Mouse (Mus musculus): Measurements from ENCODE around the gene Ptpn6. TPM values are rescaled to one million over a fixed set of nuclear protein-coding genes. Genes with fewer than 3 reads are reported as not detected.

Gene Ptpn6
- polyA plus RNA-seq, 1 experiment from 2014 or later = 50.3 TPM

DNA sequence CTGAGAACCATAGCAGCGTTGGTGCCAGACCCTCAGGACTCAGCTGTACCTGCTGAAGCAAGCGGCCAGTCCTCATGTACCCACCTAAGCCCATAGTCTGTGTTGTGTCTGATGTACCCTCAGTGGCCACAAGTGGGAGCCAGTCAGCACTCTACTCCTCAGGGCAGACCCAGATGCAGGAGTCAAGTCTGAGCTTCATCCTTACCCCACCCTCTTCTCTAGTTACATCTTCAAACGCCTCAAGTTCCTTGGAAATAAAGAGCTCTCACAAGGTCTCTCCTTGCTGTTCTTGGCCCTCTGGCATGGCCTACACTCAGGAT lies 35.8 kb downstream of the Ptpn6 start:
- no peaks in the 10 kb centered on the region for H3K9me3 ChIP-seq (ENCODE audit: control insufficient read depth, low read length)
- 49% methylated on average over 3 of the region's 3 CpGs for WGBS
- peak; percentile 69 for ATAC-seq (replicated peaks; ENCODE audit: low FRiP score)

GRCm38 (mm10) chr6:124702102-124702783 lies 36.3 kb downstream of the Ptpn6 start:
- Histone ChIP-seq H3K9me3 (ENCODE audit: control insufficient read depth, low read length) (no peaks in the 10 kb centered on the region), H3K4me2 (no peak overlapping the region), H3K9ac (ENCODE audit: low read depth, low read length) (no peak overlapping the region), H3K27ac (ENCODE audit: low read depth, low read length) (no peak overlapping the region), H3K4me1 (replicated peaks; ENCODE audit: control insufficient read depth, insufficient read depth, low read length) (no peaks in the 10 kb centered on the region), H3K27me3 (replicated peaks; ENCODE audit: control insufficient read depth, insufficient read depth, low read length) (no peaks in the 10 kb centered on the region), H3K4me3 (ENCODE audit: low read depth, low read length) (no peak overlapping the region), H3K36me3 (ENCODE audit: control insufficient read depth, insufficient read depth, low read length) (peaks cover 40% of the 10 kb centered on the region)
- DNase-seq (ENCODE audit: low spot score) = no peak
- WGBS = 87% methylated on average over 17 of the region's 17 CpGs
- ATAC-seq (replicated peaks; ENCODE audit: low FRiP score) = peak; percentile 13; the same call in 1 of the 2 replicates

More for the DNA sequence above, 35.8 kb downstream of the Ptpn6 start:
- H3K27ac ChIP-seq (ENCODE audit: low read depth, low read length) = no peak overlapping the region
- H3K27me3 ChIP-seq (replicated peaks; ENCODE audit: control insufficient read depth, insufficient read depth, low read length) = no peaks in the 10 kb centered on the region
- DNase-seq (ENCODE audit: low spot score) = no peak
- peaks cover 44% of the 10 kb centered on the region for H3K36me3 ChIP-seq (ENCODE audit: control insufficient read depth, insufficient read depth, low read length)
- H3K9ac ChIP-seq (ENCODE audit: low read depth, low read length) = no peak overlapping the region
- H3K4me1 ChIP-seq (replicated peaks; ENCODE audit: control insufficient read depth, insufficient read depth, low read length) = no peaks in the 10 kb centered on the region
- H3K4me2 ChIP-seq = no peak overlapping the region
- H3K4me3 ChIP-seq (ENCODE audit: low read depth, low read length) = no peak overlapping the region

DNA sequence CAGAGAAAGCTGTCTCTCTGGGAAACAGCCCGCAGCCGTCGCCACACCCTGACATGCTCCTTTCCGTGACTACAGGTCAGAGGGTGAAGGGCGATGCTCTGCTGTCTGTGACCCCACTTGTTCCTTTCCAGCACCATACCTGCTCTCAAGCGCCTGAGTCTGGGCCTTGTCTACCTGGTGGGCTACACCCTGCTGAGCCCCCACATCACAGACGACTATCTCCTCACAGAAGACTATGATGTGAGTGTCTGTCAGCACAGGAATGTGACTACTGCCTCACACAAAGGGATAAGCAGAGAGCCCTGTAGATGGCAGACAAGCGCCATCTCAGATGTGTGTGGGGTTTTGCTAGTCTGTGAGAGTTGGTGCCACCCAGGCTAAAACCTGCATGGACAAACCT lies 37.2 kb downstream of the Ptpn6 start:
- Histone ChIP-seq H3K4me2 (no peak overlapping the region), H3K9ac (ENCODE audit: low read depth, low read length) (no peak overlapping the region), H3K4me1 (replicated peaks; ENCODE audit: control insufficient read depth, insufficient read depth, low read length) (no peaks in the 10 kb centered on the region), H3K9me3 (ENCODE audit: control insufficient read depth, low read length) (no peaks in the 10 kb centered on the region), H3K27me3 (replicated peaks; ENCODE audit: control insufficient read depth, insufficient read depth, low read length) (no peaks in the 10 kb centered on the region), H3K4me3 (ENCODE audit: low read depth, low read length) (no peak overlapping the region), H3K27ac (ENCODE audit: low read depth, low read length) (no peak overlapping the region), H3K36me3 (ENCODE audit: control insufficient read depth, insufficient read depth, low read length) (peaks cover 39% of the 10 kb centered on the region)
- 88% methylated on average over 8 of the region's 8 CpGs for WGBS
- ATAC-seq (replicated peaks; ENCODE audit: low FRiP score) = 0 out of 2 replicates have a peak, but pooled peaks have one; percentile 13
- no peak for DNase-seq (ENCODE audit: low spot score)

DNA sequence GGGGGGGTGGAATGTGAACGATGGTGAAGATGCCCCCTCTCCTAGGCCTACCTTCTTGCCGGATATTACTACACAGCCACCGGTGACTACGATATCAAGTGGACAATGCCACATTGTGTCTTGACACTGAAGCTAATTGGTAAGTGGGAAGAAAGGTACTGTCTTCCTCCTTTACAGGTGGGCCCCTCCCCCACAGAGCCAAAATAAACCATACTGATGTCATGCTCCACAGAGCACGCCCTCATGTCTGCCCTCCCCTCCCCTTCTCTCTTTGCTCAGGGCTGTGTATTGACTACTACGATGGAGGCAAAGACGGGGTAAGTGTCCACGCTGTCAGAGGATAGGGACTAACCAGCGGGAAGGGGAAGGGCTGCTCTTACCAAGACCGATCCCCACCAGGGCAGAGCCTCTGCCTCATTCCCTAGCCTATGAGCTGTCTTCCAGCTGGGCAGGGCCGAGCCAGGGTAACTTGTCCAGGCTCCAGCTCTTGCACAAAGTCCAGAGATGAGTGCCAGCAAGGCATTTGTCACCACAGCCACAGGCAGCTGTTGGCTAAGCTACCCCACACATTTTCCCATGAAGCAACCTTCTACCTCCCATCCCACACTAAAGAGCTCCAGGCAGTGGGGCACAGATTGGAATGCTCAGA lies 38.4 kb downstream of the Ptpn6 start:
- ATAC-seq (replicated peaks; ENCODE audit: low FRiP score) (no peak), DNase-seq (ENCODE audit: low spot score) (no peak)
- H3K9me3 ChIP-seq (ENCODE audit: control insufficient read depth, low read length) = no peaks in the 10 kb centered on the region
- no peak overlapping the region for H3K4me3 ChIP-seq (ENCODE audit: low read depth, low read length)
- H3K4me1 ChIP-seq (replicated peaks; ENCODE audit: control insufficient read depth, insufficient read depth, low read length) = no peaks in the 10 kb centered on the region
- peaks cover 36% of the 10 kb centered on the region for H3K36me3 ChIP-seq (ENCODE audit: control insufficient read depth, insufficient read depth, low read length)
- no peaks in the 10 kb centered on the region for H3K27me3 ChIP-seq (replicated peaks; ENCODE audit: control insufficient read depth, insufficient read depth, low read length)
- 84% methylated on average over 11 of the region's 11 CpGs for WGBS
- no peak overlapping the region for H3K27ac ChIP-seq (ENCODE audit: low read depth, low read length)
- no peak overlapping the region for H3K4me2 ChIP-seq
- no peak overlapping the region for H3K9ac ChIP-seq (ENCODE audit: low read depth, low read length)

DNA sequence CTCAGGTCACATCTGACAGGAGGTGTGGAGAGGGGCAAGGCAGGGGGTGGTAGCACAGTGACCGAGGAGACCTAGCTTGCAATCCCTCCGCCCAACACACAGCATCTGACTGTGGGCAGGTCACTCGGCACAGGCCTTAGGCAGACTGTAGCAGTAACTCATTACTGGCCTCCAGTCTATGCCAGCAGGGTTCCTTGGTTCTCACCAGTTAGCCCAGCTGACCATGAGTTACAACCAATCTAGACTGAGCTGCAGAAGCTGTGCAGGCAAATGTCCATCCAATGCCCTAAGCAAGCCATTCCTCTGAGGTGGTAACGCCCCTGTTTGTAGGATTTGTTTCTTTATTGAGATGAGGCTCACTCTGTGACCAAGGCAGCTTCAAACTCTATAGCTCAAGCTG lies 39.1 kb downstream of the Ptpn6 start:
- Histone ChIP-seq H3K27ac (ENCODE audit: low read depth, low read length) (no peak overlapping the region), H3K9ac (ENCODE audit: low read depth, low read length) (no peak overlapping the region), H3K27me3 (replicated peaks; ENCODE audit: control insufficient read depth, insufficient read depth, low read length) (no peaks in the 10 kb centered on the region), H3K4me1 (replicated peaks; ENCODE audit: control insufficient read depth, insufficient read depth, low read length) (0 out of 2 replicates have a peak, but pooled peaks cover 4% of the 10 kb centered on the region), H3K4me3 (ENCODE audit: low read depth, low read length) (no peak overlapping the region), H3K9me3 (ENCODE audit: control insufficient read depth, low read length) (no peaks in the 10 kb centered on the region), H3K36me3 (ENCODE audit: control insufficient read depth, insufficient read depth, low read length) (peaks cover 29% of the 10 kb centered on the region), H3K4me2 (no peak overlapping the region)
- DNase-seq (ENCODE audit: low spot score) (no peak), ATAC-seq (replicated peaks; ENCODE audit: low FRiP score) (no peak)
- 92% methylated on average over 4 of the region's 4 CpGs for WGBS

GRCm38 (mm10) chr6:124698751-124699150 lies 39.8 kb downstream of the Ptpn6 start:
- no peak overlapping the region for H3K4me2 ChIP-seq
- H3K36me3 ChIP-seq (ENCODE audit: control insufficient read depth, insufficient read depth, low read length) = peaks cover 24% of the 10 kb centered on the region
- ATAC-seq (replicated peaks; ENCODE audit: low FRiP score) (no peak), DNase-seq (ENCODE audit: low spot score) (no peak)
- H3K4me1 ChIP-seq (replicated peaks; ENCODE audit: control insufficient read depth, insufficient read depth, low read length) = peaks cover 4% of the 10 kb centered on the region; the same call in 1 of the 2 replicates
- no peak overlapping the region for H3K27ac ChIP-seq (ENCODE audit: low read depth, low read length)
- no peaks in the 10 kb centered on the region for H3K9me3 ChIP-seq (ENCODE audit: control insufficient read depth, low read length)
- WGBS = 82% methylated on average over 6 of the region's 6 CpGs
- no peak overlapping the region for H3K9ac ChIP-seq (ENCODE audit: low read depth, low read length)
- H3K27me3 ChIP-seq (replicated peaks; ENCODE audit: control insufficient read depth, insufficient read depth, low read length) = no peaks in the 10 kb centered on the region
- no peak overlapping the region for H3K4me3 ChIP-seq (ENCODE audit: low read depth, low read length)

DNA sequence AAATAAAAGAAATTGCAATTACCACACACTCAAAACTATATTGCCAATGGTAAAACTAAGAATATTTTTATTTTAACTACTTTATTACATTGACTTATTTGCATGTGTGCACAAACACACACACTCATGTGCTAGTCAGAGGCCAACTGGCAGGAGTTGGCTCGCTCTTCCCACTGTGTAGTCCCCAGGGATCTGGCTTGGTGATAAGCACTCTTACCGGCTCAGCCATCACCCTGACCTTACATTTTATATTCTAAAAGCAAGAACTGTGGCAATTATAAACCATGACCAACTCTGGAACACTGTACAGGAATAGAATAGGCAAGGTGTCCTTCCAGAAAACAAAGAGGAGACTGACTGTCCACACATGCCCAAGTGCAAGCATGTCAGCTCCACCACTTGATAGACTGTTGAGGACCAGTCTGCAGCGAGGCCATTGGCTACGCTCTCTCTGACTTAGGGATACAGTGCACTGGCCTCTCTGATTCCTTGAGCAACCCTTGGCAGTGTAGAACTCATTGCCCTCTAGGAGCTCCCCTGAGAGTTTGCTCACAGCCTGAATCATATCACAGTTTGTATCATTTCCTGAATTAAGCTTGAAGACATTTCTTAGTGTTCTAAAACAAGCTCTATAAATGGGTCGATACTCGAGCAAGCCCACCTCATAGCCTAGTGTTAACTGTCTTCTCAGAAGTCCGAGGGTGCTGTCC lies 41.9 kb downstream of the Ptpn6 start:
- no peak overlapping the region for H3K4me2 ChIP-seq
- DNase-seq (ENCODE audit: low spot score) = no peak
- H3K27ac ChIP-seq (ENCODE audit: low read depth, low read length) = no peak overlapping the region
- H3K36me3 ChIP-seq (ENCODE audit: control insufficient read depth, insufficient read depth, low read length) = peaks cover 7% of the 10 kb centered on the region; the same call in 1 of the 2 replicates
- peaks cover 6% of the 10 kb centered on the region; the same call in 1 of the 2 replicates for H3K4me1 ChIP-seq (replicated peaks; ENCODE audit: control insufficient read depth, insufficient read depth, low read length)
- no peak overlapping the region for H3K4me3 ChIP-seq (ENCODE audit: low read depth, low read length)
- no peak overlapping the region for H3K9ac ChIP-seq (ENCODE audit: low read depth, low read length)
- H3K27me3 ChIP-seq (replicated peaks; ENCODE audit: control insufficient read depth, insufficient read depth, low read length) = no peaks in the 10 kb centered on the region
- no peaks in the 10 kb centered on the region for H3K9me3 ChIP-seq (ENCODE audit: control insufficient read depth, low read length)
- ATAC-seq (replicated peaks; ENCODE audit: low FRiP score) = no peak
- 87% methylated on average over 7 of the region's 7 CpGs for WGBS

GRCm38 (mm10) chr6:124694166-124694955 lies 44.2 kb downstream of the Ptpn6 start:
- no peak for ATAC-seq (replicated peaks; ENCODE audit: low FRiP score)

More at GRCm38 (mm10) chr6:124694166-124694955, 44.2 kb downstream of the Ptpn6 start:
- H3K27me3 ChIP-seq (replicated peaks; ENCODE audit: control insufficient read depth, insufficient read depth, low read length) = no peaks in the 10 kb centered on the region
- H3K4me1 ChIP-seq (replicated peaks; ENCODE audit: control insufficient read depth, insufficient read depth, low read length) = peaks cover 6% of the 10 kb centered on the region
- no peak overlapping the region for H3K4me2 ChIP-seq
- no peak overlapping the region for H3K9ac ChIP-seq (ENCODE audit: low read depth, low read length)
- peaks cover 3% of the 10 kb centered on the region; the same call in 1 of the 2 replicates for H3K36me3 ChIP-seq (ENCODE audit: control insufficient read depth, insufficient read depth, low read length)
- DNase-seq (ENCODE audit: low spot score) = no peak
- no peaks in the 10 kb centered on the region for H3K9me3 ChIP-seq (ENCODE audit: control insufficient read depth, low read length)
- H3K4me3 ChIP-seq (ENCODE audit: low read depth, low read length) = no peak overlapping the region
- no peak overlapping the region for H3K27ac ChIP-seq (ENCODE audit: low read depth, low read length)
- WGBS = 89% methylated on average over 15 of the region's 15 CpGs

Measured in liver, embryonic 11.5 days (tissue).